Mouse (Mus musculus) gonadal fat pad, adult 2 months (tissue): Measurements from ENCODE around the gene Nr4a1. TPM values are rescaled to one million over a fixed set of nuclear protein-coding genes. Genes with fewer than 3 reads are reported as not detected.

Source experiments
- DNase-seq: peaks from one replicate; pipeline ENCODE4 v3.0.0-alpha.2; 2012; ENCODE audit warnings: low read depth
- polyA plus RNA-seq: library from polyadenylated mRNA; depleted of rRNA; stranded (reverse); fragments of >200 nt; gene quantifications from 2 replicates; pipeline ENCODE4 v1.2.3, GENCODE M21; 2012

Nr4a1 gene
- polyA plus RNA-seq, 1 experiment = 18.2 TPM

- DNase-seq = no peak
Measured at GRCm38 (mm10) chr15:101283911-101284750, 30.1 kb downstream of the Nr4a1 start, which contains the start of gene Atg101. Atg101 (plus strand) TSS chr15:101284272.

- no peak for DNase-seq
Measured at GRCm38 (mm10) chr15:101286129-101286770, 32.2 kb downstream of the Nr4a1 start.

GRCm38 (mm10) chr15:101287361-101287760, 33.3 kb downstream of the Nr4a1 start:
- DNase-seq = no peak

- no peak for DNase-seq
Measured at GRCm38 (mm10) chr15:101290354-101290753, 36.3 kb downstream of the Nr4a1 start.

- peak; percentile 72 for DNase-seq
Measured at GRCm38 (mm10) chr15:101292012-101292411, 37.9 kb downstream of the Nr4a1 start.

GRCm38 (mm10) chr15:101293025-101293621, 39.1 kb downstream of the Nr4a1 start, which contains the start of gene 6030408B16Rik:
6030408B16Rik (plus strand) TSS chr15:101293212.
- DNase-seq = no peak

- no peak for DNase-seq
Measured at GRCm38 (mm10) chr15:101294028-101294894, 40.2 kb downstream of the Nr4a1 start.

GRCm38 (mm10) chr15:101295106-101295505, 41.0 kb downstream of the Nr4a1 start:
- DNase-seq = no peak

- no peak for DNase-seq
Measured at GRCm38 (mm10) chr15:101295616-101296015, 41.5 kb downstream of the Nr4a1 start.

GRCm38 (mm10) chr15:101296091-101296490, 42.0 kb downstream of the Nr4a1 start:
- no peak for DNase-seq

GRCm38 (mm10) chr15:101297988-101298387, 43.9 kb downstream of the Nr4a1 start:
- DNase-seq = no peak

GRCm38 (mm10) chr15:101298550-101298949, 44.5 kb downstream of the Nr4a1 start:
- no peak for DNase-seq

GRCm38 (mm10) chr15:101299480-101299960, 45.5 kb downstream of the Nr4a1 start:
- DNase-seq = no peak

- no peak for DNase-seq
Measured at GRCm38 (mm10) chr15:101300128-101300527, 46.1 kb downstream of the Nr4a1 start.

GRCm38 (mm10) chr15:101302201-101302600, 48.1 kb downstream of the Nr4a1 start:
- no peak for DNase-seq

- DNase-seq = no peak
Measured at GRCm38 (mm10) chr15:101303830-101304229, 49.8 kb downstream of the Nr4a1 start.

- DNase-seq = no peak
Measured at GRCm38 (mm10) chr15:101306459-101306858, 52.4 kb downstream of the Nr4a1 start.

- no peak for DNase-seq
Measured at GRCm38 (mm10) chr15:101308440-101309348, 54.6 kb downstream of the Nr4a1 start.

- DNase-seq = no peak
Measured at GRCm38 (mm10) chr15:101309493-101309892, 55.4 kb downstream of the Nr4a1 start.

GRCm38 (mm10) chr15:101311087-101311770, 57.2 kb downstream of the Nr4a1 start:
- no peak for DNase-seq
